Mouse (Mus musculus) forebrain, embryonic 14.5 days (tissue): Measurements from ENCODE around the gene Phf21a. TPM values are rescaled to one million over a fixed set of nuclear protein-coding genes. Genes with fewer than 3 reads are reported as not detected.

ENCODE experiments used
- ATAC-seq: fragments of 200-750 bp; cut with Nextera tagmentation; 2 replicates; pipeline ENCODE4 v1.8.0; 2017; ENCODE audit warnings: mild to moderate bottlenecking, moderate library complexity
- DNase-seq: peaks from one replicate; pipeline ENCODE4 v3.0.0-alpha.2; 2015; ENCODE audit warnings: low spot score
- H3K27ac ChIP-seq: fragments of 300-500 bp; sonication (generic); 2 replicates; pipeline ENCODE4 v1.5.1; 2014; ENCODE audit warnings: low read depth, mild to moderate bottlenecking, control low read depth, low read length, moderate library complexity
- H3K27me3 ChIP-seq: fragments of 300-500 bp; sonication (generic); replicated peaks from 2 replicates; pipeline ENCODE4 v1.6.1; 2014; ENCODE audit warnings: low read length, control low read depth, mixed read lengths; ENCODE audit not compliant: control insufficient read depth, insufficient read depth
- H3K36me3 ChIP-seq: fragments of 300-500 bp; sonication (generic); 2 replicates; pipeline ENCODE4 v1.6.1; 2014; ENCODE audit warnings: low read length, control low read depth; ENCODE audit not compliant: control insufficient read depth, insufficient read depth
- H3K4me1 ChIP-seq: fragments of 300-500 bp; sonication (generic); 2 replicates; pipeline ENCODE4 v1.6.1; 2014; ENCODE audit warnings: antibody characterized with exemption, low read length, control low read depth; ENCODE audit not compliant: control insufficient read depth, insufficient read depth
- H3K4me2 ChIP-seq: fragments of 300-500 bp; sonication (generic); 2 replicates; pipeline ENCODE4 v1.6.1; 2014; ENCODE audit warnings: mild to moderate bottlenecking, control low read depth, low read length
- H3K4me3 ChIP-seq: fragments of 300-500 bp; sonication (generic); 2 replicates; pipeline ENCODE4 v1.5.1; 2014; ENCODE audit warnings: low read depth, low read length, control low read depth
- H3K9ac ChIP-seq: fragments of 300-500 bp; sonication (generic); 2 replicates; pipeline ENCODE4 v1.6.1; 2014; ENCODE audit warnings: mild to moderate bottlenecking, low read length, control low read depth, moderate library complexity
- H3K9me3 ChIP-seq: fragments of 300-500 bp; sonication (generic); replicated peaks from 2 replicates; pipeline ENCODE4 v1.6.1; 2016; ENCODE audit warnings: low read length, control low read depth, mixed read lengths; ENCODE audit not compliant: control insufficient read depth
- WGBS: fragments of 180-500 bp; shearing (Covaris S2); extraction: QIAGEN DNeasy Blood & Tissue Kit; methylation state at CpG from one replicate; pipeline ENCODE4 v1.1.7; 2014; 5-methylcytosine and 5-hydroxymethylcytosine counted together
- polyA plus RNA-seq: library from polyadenylated mRNA; unstranded; fragments of >200 nt; fragmentation: Nextera tagmentation; extraction: Ambion mirVana; gene quantifications from 2 replicates; pipeline ENCODE4 v1.2.1, GENCODE M21; 2014

The Phf21a gene
- polyA plus RNA-seq, 1 experiment from 2014 or later = 37.5 TPM

GRCm38 (mm10) chr2:92094078-92094477, 1.2 kb downstream of the Phf21a start:
- no peaks in the 10 kb centered on the region for H3K9me3 ChIP-seq
- H3K9ac ChIP-seq = no peak overlapping the region
- no peaks in the 10 kb centered on the region for H3K36me3 ChIP-seq
- H3K27ac ChIP-seq = no peak overlapping the region
- no peak for DNase-seq
- H3K4me2 ChIP-seq = no peak overlapping the region
- no peak overlapping the region for H3K4me3 ChIP-seq
- no peaks in the 10 kb centered on the region for H3K4me1 ChIP-seq
- ATAC-seq = no peak
- WGBS = 46% methylated on average over 8 of the region's 8 CpGs
- H3K27me3 ChIP-seq = no peaks in the 10 kb centered on the region

- Histone ChIP-seq H3K27me3 (no peaks in the 10 kb centered on the region), H3K4me3 (no peak overlapping the region), H3K27ac (no peak overlapping the region), H3K9me3 (no peaks in the 10 kb centered on the region), H3K4me2 (no peak overlapping the region), H3K9ac (no peak overlapping the region), H3K4me1 (no peaks in the 10 kb centered on the region), H3K36me3 (no peaks in the 10 kb centered on the region)
- ATAC-seq (no peak), DNase-seq (no peak)
- WGBS = 89% methylated on average over 6 of the region's 6 CpGs
Measured at GRCm38 (mm10) chr2:92100768-92101167, 7.9 kb downstream of the Phf21a start.

- Histone ChIP-seq H3K27me3 (no peaks in the 10 kb centered on the region), H3K9ac (no peak overlapping the region), H3K4me1 (no peaks in the 10 kb centered on the region), H3K4me2 (no peak overlapping the region), H3K4me3 (no peak overlapping the region), H3K27ac (no peak overlapping the region), H3K36me3 (no peaks in the 10 kb centered on the region), H3K9me3 (no peaks in the 10 kb centered on the region)
- ATAC-seq = no peak
- no peak for DNase-seq
- WGBS = 82% methylated on average over 5 of the region's 5 CpGs
Measured at GRCm38 (mm10) chr2:92124523-92124922, 31.6 kb downstream of the Phf21a start.

GRCm38 (mm10) chr2:92125330-92125729, 32.4 kb downstream of the Phf21a start:
- no peaks in the 10 kb centered on the region for H3K36me3 ChIP-seq
- DNase-seq = no peak
- WGBS = 89% methylated on average over 8 of the region's 8 CpGs

GRCm38 (mm10) chr2:92130071-92130470, 37.2 kb downstream of the Phf21a start:
- H3K4me1 ChIP-seq = no peaks in the 10 kb centered on the region
- no peak overlapping the region for H3K9ac ChIP-seq
- H3K27me3 ChIP-seq = no peaks in the 10 kb centered on the region
- no peaks in the 10 kb centered on the region for H3K9me3 ChIP-seq
- no peak overlapping the region for H3K4me3 ChIP-seq
- H3K36me3 ChIP-seq = no peaks in the 10 kb centered on the region
- WGBS = 92% methylated on average over 7 of the region's 7 CpGs
- ATAC-seq (no peak), DNase-seq (no peak)
- H3K27ac ChIP-seq = no peak overlapping the region
- no peak overlapping the region for H3K4me2 ChIP-seq

More at GRCm38 (mm10) chr2:92125330-92125729, 32.4 kb downstream of the Phf21a start:
- no peak for ATAC-seq
- Histone ChIP-seq H3K9me3 (no peaks in the 10 kb centered on the region), H3K4me3 (no peak overlapping the region), H3K27me3 (no peaks in the 10 kb centered on the region), H3K27ac (no peak overlapping the region), H3K4me1 (no peaks in the 10 kb centered on the region), H3K9ac (no peak overlapping the region), H3K4me2 (no peak overlapping the region)

GRCm38 (mm10) chr2:92138736-92139135, 45.8 kb downstream of the Phf21a start:
- Histone ChIP-seq H3K36me3 (no peaks in the 10 kb centered on the region), H3K27ac (no peak overlapping the region), H3K4me1 (peaks cover 7% of the 10 kb centered on the region; the same call in 1 of the 2 replicates), H3K9ac (no peak overlapping the region), H3K4me3 (no peak overlapping the region), H3K4me2 (no peak overlapping the region), H3K27me3 (no peaks in the 10 kb centered on the region), H3K9me3 (no peaks in the 10 kb centered on the region)
- ATAC-seq (no peak), DNase-seq (peak; percentile 6)

GRCm38 (mm10) chr2:92139365-92139764, 46.4 kb downstream of the Phf21a start:
- Histone ChIP-seq H3K9ac (no peak overlapping the region), H3K9me3 (no peaks in the 10 kb centered on the region)

GRCm38 (mm10) chr2:92140383-92140782, 47.5 kb downstream of the Phf21a start:
- H3K4me3 ChIP-seq = no peak overlapping the region
- no peaks in the 10 kb centered on the region for H3K9me3 ChIP-seq
- no peak overlapping the region for H3K9ac ChIP-seq
- no peak for ATAC-seq
- DNase-seq = no peak
- peaks cover 7% of the 10 kb centered on the region; the same call in 1 of the 2 replicates for H3K4me1 ChIP-seq
- no peaks in the 10 kb centered on the region for H3K27me3 ChIP-seq
- peak overlapping the region; percentile 32 for H3K4me2 ChIP-seq
- WGBS = 13% methylated on average over 7 of the region's 7 CpGs
- no peak overlapping the region for H3K27ac ChIP-seq
- H3K36me3 ChIP-seq = no peaks in the 10 kb centered on the region

More at GRCm38 (mm10) chr2:92139365-92139764, 46.4 kb downstream of the Phf21a start:
- no peak overlapping the region for H3K27ac ChIP-seq
- H3K4me1 ChIP-seq = peaks cover 7% of the 10 kb centered on the region; the same call in 1 of the 2 replicates
- H3K27me3 ChIP-seq = no peaks in the 10 kb centered on the region
- no peak for DNase-seq
- H3K4me2 ChIP-seq = no peak overlapping the region
- no peak overlapping the region for H3K4me3 ChIP-seq
- ATAC-seq = no peak
- H3K36me3 ChIP-seq = no peaks in the 10 kb centered on the region

GRCm38 (mm10) chr2:92141073-92141472, 48.2 kb downstream of the Phf21a start:
- ATAC-seq (no peak), DNase-seq (peak; percentile 33)
- H3K9ac ChIP-seq = no peak overlapping the region
- no peaks in the 10 kb centered on the region for H3K36me3 ChIP-seq
- H3K9me3 ChIP-seq = no peaks in the 10 kb centered on the region
- no peaks in the 10 kb centered on the region for H3K27me3 ChIP-seq
- peaks cover 7% of the 10 kb centered on the region; the same call in 1 of the 2 replicates for H3K4me1 ChIP-seq
- peak overlapping the region; percentile 32 for H3K4me2 ChIP-seq
- H3K27ac ChIP-seq = no peak overlapping the region
- no peak overlapping the region for H3K4me3 ChIP-seq
- WGBS = 8% methylated on average over 11 of the region's 11 CpGs
